Mouse (Mus musculus): Measurements from ENCODE around the gene Rnf39.
A peak's percentile ranks its signal among the peaks of the same experiment; 100 is the strongest.
"Not testable (repeated sequence)": the region's sequence is repeated elsewhere in the genome, so short reads cannot be mapped to it uniquely, and the experiment has no call there.

The Rnf39 gene

DNA sequence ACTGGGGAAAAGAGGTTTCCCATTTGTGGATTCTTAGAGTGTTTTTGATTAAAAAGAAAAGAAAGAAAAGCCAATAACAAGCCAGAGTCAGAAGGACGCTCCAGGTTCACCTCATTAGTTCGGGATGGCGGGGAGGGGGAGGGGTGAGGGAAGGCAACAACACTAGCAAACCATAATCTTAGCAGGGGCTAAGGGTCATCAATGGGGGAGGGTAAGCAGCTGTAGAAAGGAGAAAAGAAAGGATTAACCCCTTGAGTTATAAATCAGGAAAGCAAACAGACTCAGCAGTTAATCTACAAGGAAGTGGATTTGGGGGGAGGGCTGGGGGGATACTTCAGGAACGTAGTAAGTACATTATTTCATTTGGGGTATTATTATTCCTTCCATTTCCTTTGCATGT lies 39.1 kb downstream of the Rnf39 start:
- DNase-seq (ENCODE audit: extremely low read depth, insufficient read length, low spot score) = no peak

DNA sequence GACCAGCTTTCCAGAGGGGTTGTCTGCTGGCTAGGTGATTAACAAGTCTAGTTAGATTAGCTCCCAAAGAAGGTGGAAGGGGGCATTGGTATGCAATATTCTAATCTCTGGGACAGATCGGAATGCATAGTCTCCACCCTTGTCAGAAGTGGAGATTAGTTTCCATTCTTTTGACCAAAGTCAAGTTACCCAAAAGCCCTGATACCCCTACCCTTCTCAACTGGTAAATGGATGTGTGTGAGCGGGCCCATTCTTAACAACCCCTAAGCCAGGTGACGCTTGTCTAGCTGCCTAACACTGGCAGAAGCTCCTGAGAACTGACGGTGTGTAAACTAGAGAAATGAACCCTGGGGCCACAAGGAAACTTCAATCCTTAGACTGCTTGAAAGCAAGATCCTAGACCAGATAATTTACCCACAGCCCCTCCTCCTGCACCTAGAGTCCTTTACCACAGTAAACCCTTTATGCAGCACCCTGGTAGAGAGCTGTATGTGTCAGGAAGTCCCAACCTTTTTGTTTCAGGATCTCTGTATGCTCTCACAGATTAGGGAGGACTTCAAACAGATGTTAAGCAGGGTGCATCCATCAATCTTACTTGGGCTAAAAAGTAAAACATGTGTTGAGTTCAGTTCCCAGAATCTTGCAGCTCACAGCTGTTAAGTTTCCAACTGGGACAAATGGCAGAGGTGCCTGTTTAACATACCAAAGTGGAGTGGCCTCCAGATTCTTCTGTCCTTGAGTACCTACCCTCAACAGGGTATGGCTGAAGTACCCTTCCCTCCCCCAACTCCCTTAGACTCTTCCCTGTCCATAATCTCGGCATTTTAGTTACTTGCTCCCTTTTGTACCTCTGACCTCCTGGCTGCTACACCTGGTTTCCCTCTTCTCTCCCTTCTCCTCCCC lies 39.8 kb downstream of the Rnf39 start:
- DNase-seq (ENCODE audit: extremely low read depth, insufficient read length, low spot score) = no peak

DNA sequence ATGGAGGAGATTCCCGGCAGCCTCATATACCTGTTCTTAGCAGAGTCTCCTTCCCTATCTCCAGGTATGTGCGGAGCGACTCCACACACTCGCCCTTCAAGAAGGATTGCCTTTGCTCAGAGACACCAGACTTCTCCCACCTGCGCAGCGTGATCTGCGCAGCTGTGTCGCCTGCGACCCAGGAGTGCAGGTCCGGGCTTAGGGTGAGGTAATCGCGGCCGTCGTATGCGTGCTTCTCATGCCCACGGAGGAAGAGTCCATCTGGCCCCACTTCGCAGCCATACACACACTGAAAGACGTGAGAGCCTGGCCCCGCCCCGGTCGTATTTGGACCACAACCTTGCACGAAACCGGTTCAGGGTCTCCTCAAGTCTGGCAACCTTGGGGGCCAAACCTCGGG lies 45.8 kb downstream of the Rnf39 start:
- no peak for DNase-seq (ENCODE audit: extremely low read depth, insufficient read length, low spot score)

DNA sequence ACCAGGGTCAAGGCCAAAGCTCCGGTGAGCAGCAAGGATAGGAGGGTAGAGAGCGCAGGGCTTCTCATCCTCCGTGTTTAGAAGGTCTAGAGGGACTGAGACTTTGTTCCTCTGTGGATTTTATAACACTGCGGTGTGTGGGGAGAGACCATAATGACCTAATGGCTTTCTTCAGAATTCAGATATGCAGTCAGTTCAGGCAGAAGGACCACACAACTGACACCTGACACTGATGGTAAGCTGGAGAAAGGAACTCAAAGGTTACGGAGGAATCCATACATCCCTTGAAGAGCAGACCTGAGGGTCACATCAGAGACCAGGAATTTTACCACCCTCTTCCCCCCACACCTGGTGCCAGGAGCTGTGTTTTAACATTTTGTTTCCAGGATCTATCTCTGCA lies 46.7 kb downstream of the Rnf39 start, which contains the start of gene H2-M5:
TSS of gene H2-M5 (minus strand) at position 101 of the 400 bp plus-strand sequence.
- DNase-seq (ENCODE audit: extremely low read depth, insufficient read length, low spot score) = no peak

DNA sequence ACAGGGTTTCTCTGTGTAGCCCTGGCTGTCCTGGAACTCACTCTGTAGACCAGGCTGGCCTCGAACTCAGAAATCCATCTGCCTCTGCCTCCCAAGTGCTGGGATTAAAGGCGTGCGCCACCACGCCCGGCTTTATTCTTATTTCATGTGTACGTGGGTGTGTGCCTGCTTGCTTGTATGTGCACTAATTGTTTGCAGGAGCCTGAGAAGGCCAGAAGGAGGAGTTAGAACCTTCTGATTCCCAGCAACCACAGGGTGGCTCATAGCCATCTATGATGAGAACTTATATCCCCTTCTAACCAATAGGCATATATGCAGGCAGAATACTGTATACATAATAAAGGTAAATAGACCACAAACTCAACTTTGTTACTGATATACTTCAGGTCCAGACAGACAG lies 47.9 kb downstream of the Rnf39 start:
- DNase-seq (ENCODE audit: extremely low read depth, insufficient read length, low spot score) = not testable (repeated sequence)

DNA sequence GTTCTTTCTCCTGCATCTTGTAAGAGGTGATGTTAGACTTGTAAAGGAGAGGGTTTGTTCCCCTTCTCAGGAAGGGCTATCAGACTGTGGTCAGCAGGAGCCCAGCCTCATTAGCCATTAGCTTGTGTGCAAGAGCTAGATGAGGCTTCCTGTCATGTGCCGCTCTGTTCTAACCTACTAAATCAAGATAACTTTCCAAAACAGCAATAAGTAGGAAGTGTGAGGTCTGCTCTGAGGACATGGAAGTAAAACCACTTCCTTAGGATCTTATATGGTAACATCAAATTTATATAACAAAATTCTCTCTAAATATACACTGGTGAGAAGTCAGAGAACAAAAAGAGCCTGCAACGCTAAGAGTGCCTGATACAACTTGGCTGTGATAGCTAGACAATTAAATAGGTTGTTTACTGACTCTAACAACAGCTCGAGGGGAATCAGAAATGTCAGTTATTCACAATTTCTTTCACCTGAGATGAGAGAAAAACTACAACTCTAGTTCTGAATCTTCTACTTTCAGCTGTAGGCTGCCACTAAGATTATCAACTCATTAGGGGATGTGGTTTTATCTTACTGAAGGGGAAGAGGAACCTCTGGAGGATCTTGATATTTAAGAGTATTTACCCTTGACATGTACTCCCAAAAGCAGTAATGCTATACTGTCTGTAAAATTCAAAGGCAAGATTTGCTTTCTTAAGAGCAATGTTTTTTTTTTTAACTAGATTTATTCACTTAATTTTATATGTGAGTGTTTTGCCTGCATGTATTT lies 49.8 kb downstream of the Rnf39 start:
- no peak for DNase-seq (ENCODE audit: extremely low read depth, insufficient read length, low spot score)

DNA sequence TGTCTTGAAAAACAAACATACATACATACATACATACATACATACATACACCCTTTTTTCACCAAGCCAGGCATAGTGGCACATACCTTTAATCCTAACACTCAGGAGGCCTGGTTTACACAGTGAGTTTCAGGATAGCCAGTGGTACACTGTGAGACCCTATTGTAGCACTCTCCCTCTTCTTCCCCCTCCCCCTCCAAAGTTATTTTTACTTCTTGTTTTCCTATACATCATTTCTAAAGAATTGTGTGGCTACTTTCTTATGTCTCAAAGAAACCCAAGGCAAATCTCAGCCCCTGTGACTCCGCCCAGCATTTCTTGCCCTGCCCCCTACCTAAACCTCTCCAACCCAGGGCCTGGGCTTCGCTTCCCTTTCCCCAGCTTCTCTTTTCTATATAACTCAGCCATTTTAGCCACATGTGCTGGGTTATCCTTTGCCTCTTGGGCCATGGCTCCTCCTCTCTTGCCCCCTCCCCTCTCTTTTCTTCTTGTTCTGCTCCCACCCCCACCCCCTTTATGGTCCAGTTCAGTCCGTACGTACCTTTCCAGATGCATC lies 51.1 kb downstream of the Rnf39 start:
- no peak for DNase-seq (ENCODE audit: extremely low read depth, insufficient read length, low spot score)

DNA sequence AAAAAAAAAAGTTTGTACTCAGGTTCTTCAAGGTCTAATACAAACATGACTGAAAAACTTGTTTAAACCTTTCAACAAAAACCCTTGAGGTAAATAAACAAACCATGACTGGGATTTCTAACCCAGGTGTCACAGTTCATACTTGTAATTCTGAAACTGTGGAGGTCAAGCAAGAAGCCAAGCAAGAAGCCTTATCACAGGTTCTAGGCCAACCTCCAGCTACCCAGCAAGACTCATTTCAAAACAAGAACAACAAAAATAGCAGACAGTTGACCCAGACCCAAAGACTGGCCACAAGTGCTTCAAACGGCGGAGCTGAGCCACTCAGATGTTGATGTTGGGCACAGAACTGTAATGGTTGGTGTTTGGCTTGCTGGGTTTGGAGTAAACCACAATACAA lies 51.8 kb downstream of the Rnf39 start:
- no peak for DNase-seq (ENCODE audit: extremely low read depth, insufficient read length, low spot score)

DNA sequence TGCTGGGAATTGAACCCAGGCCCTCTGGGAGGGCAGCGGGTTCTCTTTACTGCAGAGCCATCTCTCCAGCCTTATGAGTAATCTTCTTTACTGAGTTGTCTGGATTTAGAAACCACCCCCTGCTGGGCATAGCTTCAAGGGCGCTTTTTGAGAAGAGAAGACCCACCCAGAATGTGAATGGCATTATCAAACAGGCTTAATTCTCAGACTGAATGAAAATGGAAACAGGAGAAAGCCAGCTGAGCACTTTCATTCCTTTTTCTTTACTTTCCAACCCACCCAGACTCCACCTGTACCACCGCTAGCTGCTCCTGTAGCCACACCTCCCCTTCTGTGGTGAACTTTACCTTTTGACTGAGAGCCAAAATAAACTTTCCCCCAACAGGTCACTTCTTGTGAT lies 52.7 kb downstream of the Rnf39 start:
- DNase-seq (ENCODE audit: extremely low read depth, insufficient read length, low spot score) = no peak

DNA sequence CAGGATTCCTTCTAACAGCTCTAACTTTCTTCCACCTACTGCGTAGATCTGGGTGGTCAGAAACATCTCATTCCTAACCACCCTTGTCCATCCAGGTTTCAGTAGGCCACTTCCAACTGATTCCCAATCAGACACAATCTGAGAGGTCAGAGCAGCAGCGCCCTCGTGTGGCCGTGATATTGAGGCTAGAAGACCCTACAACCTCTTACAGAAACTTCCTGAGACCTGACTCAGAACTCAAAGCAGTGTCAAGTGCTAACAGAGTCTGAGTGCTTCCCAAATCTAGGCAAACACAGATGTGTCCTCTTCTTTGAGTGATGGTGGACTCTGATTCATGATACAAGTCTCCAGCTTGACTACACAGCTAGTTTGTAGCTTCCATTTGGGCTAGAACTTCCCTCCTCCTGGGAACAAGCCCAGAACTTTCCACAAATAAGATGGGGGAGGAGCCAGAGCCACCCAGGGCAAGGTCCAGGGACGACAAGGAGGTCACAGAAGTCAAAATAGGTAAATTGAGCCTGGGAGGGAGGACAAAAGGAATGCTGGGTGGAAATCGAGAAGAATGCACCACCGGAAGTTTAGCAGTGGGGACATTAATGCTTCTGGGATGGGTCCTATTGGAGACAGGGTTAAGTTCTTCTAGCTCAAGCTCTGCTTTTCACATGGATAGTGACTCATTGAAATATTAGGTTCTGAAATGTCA lies 54.5 kb downstream of the Rnf39 start:
- peak; percentile 28 for DNase-seq (ENCODE audit: extremely low read depth, insufficient read length, low spot score)
